Mouse (Mus musculus) spleen, postnatal 4 days (tissue): ENCODE measurements around the gene Mzt1.
A peak's percentile ranks its signal among the peaks of the same experiment; 100 is the strongest.

Source experiments
- DNase-seq, 2 experiments: peaks; one replicate each; pipeline ENCODE4 v3.0.0; 2022; ENCODE audit warnings: low spot score in 2 of 2

Mzt1 gene

DNA sequence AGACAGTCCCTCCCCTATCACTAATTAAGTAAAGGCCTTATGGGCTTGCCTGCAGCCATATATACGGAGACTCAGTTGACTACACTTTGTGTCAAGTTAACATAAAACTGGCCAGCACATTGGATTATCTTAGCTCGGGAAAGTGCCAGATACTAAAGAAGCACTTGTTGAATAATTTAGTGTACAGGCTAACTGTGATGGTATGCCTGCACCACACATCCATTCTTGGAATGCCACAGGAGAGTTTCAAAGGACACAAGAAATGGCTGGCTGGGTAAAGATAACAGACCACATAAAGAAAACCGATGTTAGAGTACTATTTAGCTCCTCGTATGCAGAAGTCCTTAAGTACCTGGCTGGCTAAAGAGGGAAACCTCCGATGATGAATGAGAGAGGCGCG, 27.2 kb downstream of the Mzt1 start:
- DNase-seq, result no peak

DNA sequence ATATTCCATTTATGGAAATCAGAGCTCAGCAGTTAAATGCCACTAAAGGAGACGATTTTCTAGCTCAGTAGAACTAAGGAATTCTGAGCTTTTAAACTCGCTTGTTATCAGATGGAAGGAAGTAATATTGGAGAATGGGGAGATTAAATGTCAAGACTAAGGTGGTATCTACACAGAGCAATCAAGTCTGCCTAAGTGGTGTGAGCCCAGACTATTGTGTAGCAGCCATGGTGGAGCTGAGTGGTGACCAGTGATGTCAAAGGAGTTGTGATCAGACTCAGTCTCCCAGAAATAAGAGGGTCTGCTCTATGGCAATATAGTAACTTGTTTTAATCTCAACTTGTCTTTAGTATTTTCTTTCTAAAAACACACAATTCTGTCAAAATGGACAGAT, 35.0 kb downstream of the Mzt1 start:
- peak in 1 of 2 experiments; percentile 14 for DNase-seq

DNA sequence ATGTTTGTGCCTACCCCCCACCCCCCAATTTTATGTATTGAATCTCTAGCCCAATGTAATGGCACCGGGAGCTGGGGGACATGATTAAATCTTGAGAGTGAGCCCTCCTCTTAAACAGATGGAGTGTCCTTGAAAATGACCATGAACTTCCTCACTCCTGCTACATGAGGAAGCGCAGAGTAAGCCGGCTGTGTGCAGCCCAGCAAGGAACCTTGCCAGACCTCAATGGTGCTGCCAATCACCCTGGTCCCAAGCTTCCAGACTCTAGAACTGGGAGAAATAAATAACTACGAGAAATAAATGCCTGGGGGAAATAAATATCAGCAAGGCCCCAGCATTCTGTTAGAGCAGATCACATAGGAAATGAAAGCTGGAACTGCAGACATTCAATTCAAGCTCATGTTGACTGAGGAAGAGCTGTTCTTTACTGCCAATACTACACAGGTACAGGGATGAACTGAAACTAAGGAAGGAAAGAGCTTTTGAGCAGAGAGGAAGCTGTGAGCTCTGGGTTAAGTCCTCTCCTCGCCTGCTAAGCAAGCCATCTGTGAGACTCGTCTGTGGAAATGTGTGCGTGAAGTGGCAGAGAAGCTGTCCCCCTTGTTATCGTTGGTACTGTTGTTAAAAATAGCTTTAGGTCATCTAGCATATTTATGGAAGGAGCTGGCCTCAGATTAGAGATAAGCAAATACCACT, 35.6 kb downstream of the Mzt1 start:
- DNase-seq, result peak in 1 of 2 experiments; percentile 49

DNA sequence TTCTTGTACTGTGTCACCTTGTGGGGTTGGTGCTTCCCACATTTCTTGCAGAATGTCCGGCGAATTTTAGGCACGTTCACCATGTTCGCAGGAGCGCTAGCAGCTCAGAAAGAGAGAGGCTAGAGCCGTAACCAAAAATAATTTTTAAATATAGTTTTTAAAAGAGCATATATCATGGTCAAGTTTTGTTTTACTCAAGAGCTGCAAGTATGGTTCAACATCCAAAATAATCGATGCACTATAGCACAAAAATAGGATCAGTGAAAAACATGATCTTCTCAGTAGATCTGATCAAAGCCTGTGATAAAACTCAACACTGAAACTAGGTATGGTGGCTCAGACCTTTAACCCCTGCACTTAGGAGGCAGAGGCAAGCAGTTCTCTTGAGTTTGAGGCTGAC, 51.7 kb downstream of the Mzt1 start, which contains the start of gene Rpl36a-ps1:
Rpl36a-ps1 (minus strand) TSS at position 101 of the 400 bp plus-strand sequence.
- no peak for DNase-seq

DNA sequence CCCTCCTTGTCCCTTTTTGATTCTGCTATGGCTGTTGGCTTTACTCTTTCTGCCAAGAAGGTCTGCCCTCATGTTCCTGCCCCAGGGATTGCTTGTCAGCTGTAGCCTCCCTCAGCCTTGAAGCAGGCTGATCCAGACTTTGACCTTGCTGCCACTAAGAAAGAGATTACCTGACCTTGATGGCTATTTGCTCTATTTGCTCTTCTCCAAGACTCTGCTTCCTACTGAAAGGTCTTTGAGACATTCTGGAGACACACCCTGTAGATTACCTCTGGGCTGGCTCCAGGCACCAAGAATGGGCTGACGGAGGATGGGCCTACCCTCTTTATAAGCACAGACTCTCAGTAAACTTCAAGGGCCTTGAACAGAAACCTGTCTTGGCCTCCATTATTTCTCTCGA, 53.5 kb downstream of the Mzt1 start:
- DNase-seq, result no peak

DNA sequence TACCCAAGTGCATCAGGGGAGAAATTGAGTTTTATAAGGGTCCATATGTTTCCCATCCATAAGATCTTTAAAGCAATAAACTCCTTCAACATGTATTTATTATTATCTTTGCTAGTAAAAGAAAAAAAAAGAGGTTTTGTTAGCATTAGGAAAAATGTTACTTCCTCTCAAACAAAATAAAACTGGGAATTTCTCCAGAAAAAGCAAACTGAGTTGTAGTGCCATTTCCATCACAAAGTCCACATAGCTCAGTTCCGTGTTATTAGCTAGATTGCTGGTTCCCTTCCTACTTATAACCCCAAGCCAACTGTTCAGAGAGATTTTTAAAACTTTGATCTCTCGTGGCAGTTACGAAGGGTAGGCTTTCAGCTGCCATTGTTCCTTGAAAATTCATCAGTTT, 55.3 kb downstream of the Mzt1 start:
- DNase-seq, result no peak

DNA sequence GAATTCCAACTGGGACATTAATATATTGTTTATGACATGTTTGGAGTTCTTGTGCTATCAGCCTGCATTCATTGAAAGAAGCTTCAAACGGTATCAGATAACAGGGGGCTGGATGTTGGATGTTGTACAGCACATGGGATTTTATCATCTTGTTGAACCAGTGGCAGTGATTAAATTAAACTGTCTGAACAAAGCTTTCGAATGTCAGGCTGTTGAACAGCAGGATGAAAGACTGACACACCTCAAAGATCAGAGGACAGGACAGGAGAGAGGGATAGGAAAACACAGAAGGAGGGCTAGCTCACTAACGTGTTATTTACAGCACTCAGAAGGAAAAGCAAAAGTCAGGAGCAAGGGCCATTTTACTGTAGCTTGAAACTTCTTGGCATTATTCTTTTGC, 56.1 kb downstream of the Mzt1 start:
- no peak for DNase-seq
